Mouse (Mus musculus): ENCODE data around the gene Gmnn. TPM values are rescaled to one million over a fixed set of nuclear protein-coding genes. Genes with fewer than 3 reads are reported as not detected.

Gmnn gene
- polyA plus RNA-seq, 1 experiment, result not detected

GRCm38 (mm10) chr13:24715601-24716000 lies 46.1 kb downstream of the Gmnn start:
- no peak overlapping the region for H3K27ac ChIP-seq (ENCODE audit: insufficient read depth, low read depth, low read length)
- H3K4me1 ChIP-seq (ENCODE audit: control insufficient read depth, insufficient read depth, low read length), result no peaks in the 10 kb centered on the region
- no peak overlapping the region for H3K4me3 ChIP-seq (ENCODE audit: insufficient read depth, low read depth, low read length)
- TF ChIP-seq CTCF (IDR thresholded peaks at IDR 0.05; ENCODE audit: insufficient read depth, low read depth, low read length) (no peak), POLR2A (IDR thresholded peaks at IDR 0.05; ENCODE audit: insufficient read depth, low read depth, low read length) (no peak)
- 72% methylated on average over 5 of the region's 5 CpGs for WGBS

GRCm38 (mm10) chr13:24714360-24714885 lies 47.3 kb downstream of the Gmnn start:
- WGBS, result 77% methylated on average over 9 of the region's 9 CpGs
- Histone ChIP-seq H3K27ac (ENCODE audit: insufficient read depth, low read depth, low read length) (no peak overlapping the region), H3K4me3 (ENCODE audit: insufficient read depth, low read depth, low read length) (no peak overlapping the region), H3K4me1 (ENCODE audit: control insufficient read depth, insufficient read depth, low read length) (no peaks in the 10 kb centered on the region)
- TF ChIP-seq POLR2A (IDR thresholded peaks at IDR 0.05; ENCODE audit: insufficient read depth, low read depth, low read length) (no peak), CTCF (IDR thresholded peaks at IDR 0.05; ENCODE audit: insufficient read depth, low read depth, low read length) (no peak)

DNA sequence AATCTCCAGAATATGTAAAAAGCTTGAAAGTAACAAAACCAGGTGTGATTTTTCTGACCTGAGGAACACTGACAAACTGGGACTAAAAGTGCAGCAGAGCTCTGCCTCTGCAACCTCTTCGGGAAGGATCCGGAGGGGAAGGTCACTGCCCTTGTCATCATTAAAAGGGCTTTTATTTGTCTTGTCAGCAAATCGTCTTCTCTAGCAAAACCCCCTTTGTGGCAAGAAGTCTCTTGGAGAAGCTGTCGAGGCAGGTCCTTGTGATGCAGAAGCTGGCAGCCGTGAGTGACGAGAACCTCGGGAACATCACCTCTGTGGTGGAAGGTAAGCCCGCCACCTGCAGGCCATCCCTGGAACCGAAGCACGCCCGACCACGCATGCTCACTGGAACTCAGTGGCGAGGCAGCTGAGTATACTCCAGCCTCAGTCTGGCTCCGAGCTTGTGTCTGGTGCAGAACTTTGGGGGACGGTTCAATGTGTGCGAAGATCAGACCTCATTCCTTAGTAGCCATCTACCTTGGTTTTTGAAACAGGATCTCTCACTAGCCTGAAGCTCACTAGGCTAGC lies 48.2 kb downstream of the Gmnn start:
- H3K4me3 ChIP-seq (ENCODE audit: insufficient read depth, low read depth, low read length), result peak overlapping the region; percentile 19; the same call in 1 of the 2 replicates
- no peak overlapping the region for H3K27ac ChIP-seq (ENCODE audit: insufficient read depth, low read depth, low read length)
- whole genome bisulfite sequencing, result 7% methylated on average over 16 of the region's 16 CpGs
- no peaks in the 10 kb centered on the region for H3K4me1 ChIP-seq (ENCODE audit: control insufficient read depth, insufficient read depth, low read length)
- no peak for TF ChIP-seq POLR2A (IDR thresholded peaks at IDR 0.05; ENCODE audit: insufficient read depth, low read depth, low read length)
- TF ChIP-seq CTCF (IDR thresholded peaks at IDR 0.05; ENCODE audit: insufficient read depth, low read depth, low read length), result peak; percentile 81

DNA sequence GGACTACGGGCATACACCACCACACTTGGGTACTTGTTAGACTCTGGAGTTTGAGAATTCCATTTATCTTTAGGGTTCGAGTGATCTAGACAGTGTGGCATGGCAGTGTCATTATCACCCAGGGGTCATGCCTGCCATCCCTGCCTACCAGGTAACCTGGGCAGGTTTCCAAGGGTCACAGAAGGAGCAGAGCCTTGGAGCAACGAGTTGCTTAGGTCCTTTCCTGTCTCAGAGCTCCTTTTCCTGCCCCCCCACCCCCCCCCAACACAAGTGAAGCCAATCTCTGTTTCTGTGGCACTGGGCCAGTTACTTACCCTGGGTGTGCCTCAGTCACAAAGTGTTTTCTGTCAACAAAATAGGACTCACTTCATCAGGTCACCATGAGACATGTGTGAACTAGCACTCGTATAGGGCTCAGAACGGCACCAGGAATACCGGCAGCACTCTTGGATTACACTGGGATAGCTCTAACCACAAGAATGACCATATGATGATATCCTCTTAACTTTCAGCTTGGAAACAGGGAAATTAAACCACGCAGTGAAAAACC lies 49.1 kb downstream of the Gmnn start:
- H3K27ac ChIP-seq (ENCODE audit: insufficient read depth, low read depth, low read length), result no peak overlapping the region

DNA sequence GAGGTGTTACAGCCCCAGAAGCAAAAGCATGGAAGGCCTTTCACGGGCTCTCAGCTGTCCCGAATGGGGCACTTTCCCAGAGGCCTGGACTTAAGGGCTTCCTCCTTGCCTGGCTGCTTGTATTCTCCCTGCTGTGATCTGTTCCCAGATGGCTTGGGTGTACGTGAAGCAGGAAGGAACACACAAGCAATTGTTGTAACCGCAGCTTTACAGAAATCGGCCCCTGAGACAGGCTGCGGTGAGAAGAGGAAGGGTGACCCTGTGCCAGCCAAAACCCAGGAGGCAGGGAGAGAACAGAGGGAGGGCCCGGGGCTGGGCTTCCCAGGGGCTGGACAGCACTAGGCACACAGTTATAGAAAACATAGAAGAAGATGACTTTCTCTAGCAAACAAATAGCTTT lies 50.8 kb downstream of the Gmnn start:
- H3K4me1 ChIP-seq (ENCODE audit: control insufficient read depth, insufficient read depth, low read length), result no peaks in the 10 kb centered on the region
- no peak for TF ChIP-seq POLR2A (IDR thresholded peaks at IDR 0.05; ENCODE audit: insufficient read depth, low read depth, low read length)
- no peak for TF ChIP-seq CTCF (IDR thresholded peaks at IDR 0.05; ENCODE audit: insufficient read depth, low read depth, low read length)

More for the DNA sequence above, 49.1 kb downstream of the Gmnn start:
- Histone ChIP-seq H3K4me1 (ENCODE audit: control insufficient read depth, insufficient read depth, low read length) (no peaks in the 10 kb centered on the region), H3K4me3 (ENCODE audit: insufficient read depth, low read depth, low read length) (no peak overlapping the region)
- TF ChIP-seq CTCF (IDR thresholded peaks at IDR 0.05; ENCODE audit: insufficient read depth, low read depth, low read length) (no peak), POLR2A (IDR thresholded peaks at IDR 0.05; ENCODE audit: insufficient read depth, low read depth, low read length) (no peak)
- 82% methylated on average over 7 of the region's 7 CpGs for WGBS

DNA sequence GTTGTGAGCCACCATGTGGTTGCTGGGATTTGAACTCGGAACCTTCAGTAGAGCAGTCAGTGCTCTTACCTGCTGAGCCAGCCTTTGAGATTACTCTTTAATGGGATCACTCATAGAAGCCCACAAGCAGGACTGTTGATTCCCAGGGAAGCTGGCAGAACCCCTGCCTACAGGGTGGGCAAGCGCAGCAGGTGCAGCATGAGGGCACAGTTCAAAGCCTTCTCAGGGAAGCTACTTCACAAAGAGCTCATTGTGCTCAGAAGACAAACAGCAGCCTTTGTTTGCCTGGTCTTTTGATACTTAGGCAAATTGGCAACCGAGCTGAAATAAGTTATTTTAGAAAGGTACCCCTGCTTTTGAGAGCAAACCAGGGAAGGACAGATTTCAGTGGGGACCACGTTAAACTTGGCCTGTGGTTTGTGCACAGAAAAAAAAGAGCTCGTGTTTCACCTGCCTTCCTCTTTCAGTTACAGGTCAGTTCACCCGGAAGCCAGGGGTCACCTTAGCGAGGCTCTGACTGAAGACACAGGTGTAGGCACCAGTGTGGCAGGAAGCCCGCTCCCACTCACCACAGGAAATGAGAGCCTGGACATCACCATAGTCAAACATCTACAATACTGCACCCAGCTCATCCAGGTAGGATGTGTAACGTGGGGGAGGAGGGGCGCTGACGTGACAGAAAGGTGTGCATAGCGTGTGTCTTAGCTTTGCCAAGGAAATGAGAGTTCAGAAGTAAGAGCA lies 51.9 kb downstream of the Gmnn start:
- H3K4me3 ChIP-seq (ENCODE audit: insufficient read depth, low read depth, low read length), result no peak overlapping the region
- no peak for TF ChIP-seq POLR2A (IDR thresholded peaks at IDR 0.05; ENCODE audit: insufficient read depth, low read depth, low read length)
- no peak for TF ChIP-seq CTCF (IDR thresholded peaks at IDR 0.05; ENCODE audit: insufficient read depth, low read depth, low read length)
- no peaks in the 10 kb centered on the region for H3K4me1 ChIP-seq (ENCODE audit: control insufficient read depth, insufficient read depth, low read length)
- H3K27ac ChIP-seq (ENCODE audit: insufficient read depth, low read depth, low read length), result no peak overlapping the region
- 71% methylated on average over 12 of the region's 12 CpGs for WGBS

More for the DNA sequence above, 50.8 kb downstream of the Gmnn start:
- Histone ChIP-seq H3K4me3 (ENCODE audit: insufficient read depth, low read depth, low read length) (no peak overlapping the region), H3K27ac (ENCODE audit: insufficient read depth, low read depth, low read length) (no peak overlapping the region)
- WGBS, result 46% methylated on average over 7 of the region's 7 CpGs

- TF ChIP-seq CTCF (IDR thresholded peaks at IDR 0.05; ENCODE audit: insufficient read depth, low read depth, low read length) (no peak), POLR2A (IDR thresholded peaks at IDR 0.05; ENCODE audit: insufficient read depth, low read depth, low read length) (no peak)
- no peaks in the 10 kb centered on the region for H3K4me1 ChIP-seq (ENCODE audit: control insufficient read depth, insufficient read depth, low read length)
- no peak overlapping the region for H3K4me3 ChIP-seq (ENCODE audit: insufficient read depth, low read depth, low read length)
- WGBS, result 89% methylated on average over 5 of the region's 5 CpGs
- H3K27ac ChIP-seq (ENCODE audit: insufficient read depth, low read depth, low read length), result no peak overlapping the region
Measured at GRCm38 (mm10) chr13:24702128-24702527, 59.6 kb downstream of the Gmnn start.

Other genes starting within 250 kb of the Gmnn start
- gene Ripor2, start 179.7 kb downstream of the Gmnn start, polyA plus RNA-seq (2012; ENCODE audit: insufficient read depth, insufficient read length, low replicate concordance, missing spikeins), result not detected in 2 replicates
- not detected in 2 replicates for gene Armh2, start 20.7 kb downstream of the Gmnn start, polyA plus RNA-seq (2012; ENCODE audit: insufficient read depth, insufficient read length, low replicate concordance, missing spikeins)
- 104 and 156 TPM in 2 replicates for gene BC005537, start 39.7 kb upstream of the Gmnn start, polyA plus RNA-seq (2012; ENCODE audit: insufficient read depth, insufficient read length, low replicate concordance, missing spikeins)
- gene Acot13, start 69.6 kb upstream of the Gmnn start, polyA plus RNA-seq (2012; ENCODE audit: insufficient read depth, insufficient read length, low replicate concordance, missing spikeins), result not detected in 2 replicates
- not detected in 2 replicates for gene Tdp2, start 69.8 kb upstream of the Gmnn start, polyA plus RNA-seq (2012; ENCODE audit: insufficient read depth, insufficient read length, low replicate concordance, missing spikeins)
- gene D130043K22Rik, start 83.2 kb upstream of the Gmnn start, polyA plus RNA-seq (2012; ENCODE audit: insufficient read depth, insufficient read length, low replicate concordance, missing spikeins), result not detected in 2 replicates
- gene Aldh5a1, start 175.7 kb upstream of the Gmnn start, polyA plus RNA-seq (2012; ENCODE audit: insufficient read depth, insufficient read length, low replicate concordance, missing spikeins), result not detected in 2 replicates
- gene Gpld1, start 181.2 kb upstream of the Gmnn start, polyA plus RNA-seq (2012; ENCODE audit: insufficient read depth, insufficient read length, low replicate concordance, missing spikeins), result not detected in 2 replicates